Mouse (Mus musculus) heart, postnatal 0 days (tissue): ENCODE data around the gene Rnf216. TPM values are rescaled to one million over a fixed set of nuclear protein-coding genes. Genes with fewer than 3 reads are reported as not detected.

Source experiments
- ATAC-seq: fragments of 200-750 bp; cut with Nextera tagmentation; 2 replicates; pipeline ENCODE4 v1.8.0; 2017; ENCODE audit warnings: low read depth, moderate number of reproducible peaks, moderate library complexity; ENCODE audit not compliant: insufficient read depth
- DNase-seq: peaks from one replicate; pipeline ENCODE4 v3.0.0-alpha.2; 2016; ENCODE audit warnings: low spot score
- H3K27ac ChIP-seq: fragments of 300-500 bp; sonication (generic); 2 replicates; pipeline ENCODE4 v1.5.1; 2014; ENCODE audit warnings: low read depth, mild to moderate bottlenecking
- H3K27me3 ChIP-seq: fragments of 300-500 bp; sonication (generic); 2 replicates; pipeline ENCODE4 v1.6.1; 2014; ENCODE audit warnings: low read length, mixed read lengths; ENCODE audit not compliant: control insufficient read depth, insufficient read depth
- H3K36me3 ChIP-seq: fragments of 300-500 bp; sonication (generic); replicated peaks from 2 replicates; pipeline ENCODE4 v1.6.1; 2014; ENCODE audit warnings: low read length, mixed read lengths; ENCODE audit not compliant: control insufficient read depth, insufficient read depth
- H3K4me1 ChIP-seq: fragments of 300-500 bp; sonication (generic); 2 replicates; pipeline ENCODE4 v1.6.1; 2014; ENCODE audit warnings: antibody characterized with exemption; ENCODE audit not compliant: control insufficient read depth, insufficient read depth
- H3K4me2 ChIP-seq: fragments of 300-500 bp; sonication (generic); 2 replicates; pipeline ENCODE4 v1.6.1; 2014; ENCODE audit warnings: low read depth, mild to moderate bottlenecking, low read length, moderate library complexity
- H3K4me3 ChIP-seq: fragments of 300-500 bp; sonication (generic); 2 replicates; pipeline ENCODE4 v1.5.1; 2014; ENCODE audit warnings: low read depth, low read length
- H3K9ac ChIP-seq: fragments of 300-500 bp; sonication (generic); replicated peaks from 2 replicates; pipeline ENCODE4 v1.6.1; 2014; ENCODE audit warnings: low read depth, low read length, mixed read lengths
- H3K9me3 ChIP-seq: fragments of 300-500 bp; sonication (generic); replicated peaks from 2 replicates; pipeline ENCODE4 v1.6.1; 2016; ENCODE audit warnings: low read length; ENCODE audit not compliant: control insufficient read depth
- CTCF ChIP-seq: IDR thresholded peaks from 2 replicates; pipeline ENCODE4 v1.5.1; 2016; ENCODE audit warnings: antibody characterized with exemption, control low read depth, low read depth
- EP300 ChIP-seq: IDR thresholded peaks from 2 replicates; pipeline ENCODE4 v1.6.1; 2016; ENCODE audit warnings: antibody characterized with exemption, low read depth
- WGBS: fragments of 180-500 bp; shearing (Covaris S2); extraction: QIAGEN DNeasy Blood & Tissue Kit; methylation state at CpG from one replicate; pipeline ENCODE4 v1.1.7; 2014; 5-methylcytosine and 5-hydroxymethylcytosine counted together
- polyA plus RNA-seq: library from polyadenylated mRNA; unstranded; fragments of >200 nt; fragmentation: Nextera tagmentation; extraction: Ambion mirVana; gene quantifications from 2 replicates; pipeline ENCODE4 v1.2.1, GENCODE M21; 2015
- total RNA-seq: library from RNA; depleted of rRNA; stranded (reverse); fragments of >200 nt; gene quantifications from 2 replicates; pipeline ENCODE4 v1.2.3, GENCODE M21; 2014; ENCODE audit warnings: low replicate concordance

Rnf216 gene
- total and polyA plus RNA-seq, 2 experiments from 2014 or later: 17.1 to 23.3 TPM

GRCm38 (mm10) chr5:143075987-143076386 lies 36.8 kb downstream of the Rnf216 start:
- Histone ChIP-seq H3K27ac (no peak overlapping the region), H3K9ac (no peak overlapping the region), H3K4me3 (no peak overlapping the region), H3K27me3 (no peaks in the 10 kb centered on the region), H3K9me3 (no peaks in the 10 kb centered on the region), H3K36me3 (peaks cover 81% of the 10 kb centered on the region), H3K4me1 (no peaks in the 10 kb centered on the region), H3K4me2 (no peak overlapping the region)
- no peak for DNase-seq
- TF ChIP-seq CTCF (no peak), EP300 (no peak)
- 94% methylated on average over 2 of the region's 2 CpGs for WGBS
- no peak for ATAC-seq

GRCm38 (mm10) chr5:143069048-143069447 lies 43.7 kb downstream of the Rnf216 start:
- H3K4me1 ChIP-seq: no peaks in the 10 kb centered on the region
- TF ChIP-seq EP300: no peak
- no peak for TF ChIP-seq CTCF
- H3K36me3 ChIP-seq: peaks cover 51% of the 10 kb centered on the region
- H3K27ac ChIP-seq: no peak overlapping the region
- WGBS: 90% methylated on average over 2 of the region's 2 CpGs
- H3K4me2 ChIP-seq: no peak overlapping the region
- no peaks in the 10 kb centered on the region for H3K27me3 ChIP-seq
- no peak overlapping the region for H3K4me3 ChIP-seq
- DNase-seq (no peak), ATAC-seq (no peak)
- H3K9ac ChIP-seq: no peak overlapping the region
- no peaks in the 10 kb centered on the region for H3K9me3 ChIP-seq

- Histone ChIP-seq H3K4me3 (no peak overlapping the region), H3K36me3 (peaks cover 51% of the 10 kb centered on the region), H3K27me3 (no peaks in the 10 kb centered on the region), H3K4me2 (no peak overlapping the region), H3K9ac (no peak overlapping the region), H3K4me1 (no peaks in the 10 kb centered on the region), H3K9me3 (no peaks in the 10 kb centered on the region), H3K27ac (no peak overlapping the region)
- TF ChIP-seq CTCF (no peak), EP300 (no peak)
- 80% methylated on average over 3 of the region's 3 CpGs for WGBS
- ATAC-seq: no peak
- DNase-seq: no peak
Measured at GRCm38 (mm10) chr5:143068382-143068781, 44.4 kb downstream of the Rnf216 start.

- H3K9ac ChIP-seq: no peak overlapping the region
- H3K4me1 ChIP-seq: 0 out of 2 replicates have a peak, but pooled peaks cover 6% of the 10 kb centered on the region
- TF ChIP-seq CTCF (peak; percentile 89), EP300 (no peak)
- no peaks in the 10 kb centered on the region for H3K9me3 ChIP-seq
- H3K27ac ChIP-seq: no peak overlapping the region
- peaks cover 50% of the 10 kb centered on the region for H3K36me3 ChIP-seq
- H3K4me2 ChIP-seq: no peak overlapping the region
- peak; percentile 75 for DNase-seq
- 0 out of 2 replicates have a peak, but pooled peaks have one; percentile 30 for ATAC-seq
- WGBS: 3% methylated on average over 1 of the region's 1 CpGs
- no peak overlapping the region for H3K4me3 ChIP-seq
- no peaks in the 10 kb centered on the region for H3K27me3 ChIP-seq
Measured at GRCm38 (mm10) chr5:143066551-143066958, 46.2 kb downstream of the Rnf216 start.

- peaks cover 50% of the 10 kb centered on the region for H3K36me3 ChIP-seq
- 96% methylated on average over 1 of the region's 1 CpGs for WGBS
- no peak for ATAC-seq
Measured at GRCm38 (mm10) chr5:143066096-143066495, 46.7 kb downstream of the Rnf216 start.

GRCm38 (mm10) chr5:143065230-143065629 lies 47.6 kb downstream of the Rnf216 start:
- no peak overlapping the region for H3K9ac ChIP-seq
- H3K4me2 ChIP-seq: no peak overlapping the region
- H3K27me3 ChIP-seq: no peaks in the 10 kb centered on the region
- TF ChIP-seq CTCF: no peak
- no peak for TF ChIP-seq EP300
- H3K4me3 ChIP-seq: no peak overlapping the region
- no peaks in the 10 kb centered on the region for H3K9me3 ChIP-seq
- H3K27ac ChIP-seq: no peak overlapping the region
- peaks cover 50% of the 10 kb centered on the region for H3K36me3 ChIP-seq
- WGBS: 65% methylated on average over 2 of the region's 2 CpGs
- ATAC-seq: no peak
- H3K4me1 ChIP-seq: peaks cover 13% of the 10 kb centered on the region; the same call in 1 of the 2 replicates
- DNase-seq: no peak

More at GRCm38 (mm10) chr5:143066096-143066495, 46.7 kb downstream of the Rnf216 start:
- peaks cover 11% of the 10 kb centered on the region; the same call in 1 of the 2 replicates for H3K4me1 ChIP-seq
- TF ChIP-seq EP300 (no peak), CTCF (no peak)
- DNase-seq: no peak
- H3K9me3 ChIP-seq: no peaks in the 10 kb centered on the region
- H3K4me3 ChIP-seq: no peak overlapping the region
- H3K27me3 ChIP-seq: no peaks in the 10 kb centered on the region
- H3K9ac ChIP-seq: no peak overlapping the region
- H3K27ac ChIP-seq: no peak overlapping the region
- no peak overlapping the region for H3K4me2 ChIP-seq
